Mouse (Mus musculus): ENCODE data around the gene Atf7. TPM values are rescaled to one million over a fixed set of nuclear protein-coding genes. Genes with fewer than 3 reads are reported as not detected.
"Not testable (repeated sequence)": the region's sequence is repeated elsewhere in the genome, so short reads cannot be mapped to it uniquely, and the experiment has no call there.

Gene Atf7
- polyA plus RNA-seq, 1 experiment from 2014 or later, result 9.8 TPM

DNA sequence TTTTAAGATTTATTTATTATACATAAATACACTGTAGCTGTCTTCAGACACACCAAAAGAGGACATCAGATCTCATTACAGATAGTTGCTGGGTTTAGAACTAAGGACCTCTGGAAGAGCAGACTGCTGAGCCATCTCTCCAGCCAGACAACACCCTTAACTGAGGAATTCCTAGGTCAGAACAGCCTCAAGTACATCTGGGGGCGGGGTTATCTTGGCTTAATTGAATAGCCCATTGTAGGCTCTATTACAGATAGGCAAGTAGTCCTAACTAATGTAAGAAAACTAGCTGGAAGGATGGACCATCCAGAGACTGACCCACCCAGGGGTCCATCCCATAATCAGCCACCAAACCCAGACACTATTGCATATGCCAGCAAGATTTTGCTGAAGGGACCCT, 16.7 kb downstream of the Atf7 start:
- not testable (repeated sequence) for DNase-seq (ENCODE audit: low spot score, missing footprints); H3K9ac ChIP-seq (ENCODE audit: low read length); H3K9me3 ChIP-seq (ENCODE audit: control insufficient read depth, low read length); H3K4me2 ChIP-seq; H3K36me3 ChIP-seq (ENCODE audit: control insufficient read depth, insufficient read depth, low read length); H3K27ac ChIP-seq (ENCODE audit: low read depth, low read length); H3K27me3 ChIP-seq (ENCODE audit: control insufficient read depth, insufficient read depth, low read length); ATAC-seq (ENCODE audit: low FRiP score); H3K4me3 ChIP-seq (ENCODE audit: low read depth, low read length); H3K4me1 ChIP-seq (ENCODE audit: control insufficient read depth, insufficient read depth, low read length)
- 65% methylated on average over 1 of the region's 1 CpGs for WGBS

GRCm38 (mm10) chr15:102593996-102594656, 31.1 kb downstream of the Atf7 start:
- WGBS, result 83% methylated on average over 8 of the region's 8 CpGs
- H3K4me3 ChIP-seq (ENCODE audit: low read depth, low read length), result no peak overlapping the region
- H3K27me3 ChIP-seq (ENCODE audit: control insufficient read depth, insufficient read depth, low read length), result no peaks in the 10 kb centered on the region
- H3K27ac ChIP-seq (ENCODE audit: low read depth, low read length), result no peak overlapping the region
- no peaks in the 10 kb centered on the region for H3K4me1 ChIP-seq (ENCODE audit: control insufficient read depth, insufficient read depth, low read length)
- no peaks in the 10 kb centered on the region for H3K36me3 ChIP-seq (ENCODE audit: control insufficient read depth, insufficient read depth, low read length)
- DNase-seq (ENCODE audit: low spot score, missing footprints) (no peak), ATAC-seq (ENCODE audit: low FRiP score) (no peak)
- H3K4me2 ChIP-seq, result no peak overlapping the region
- H3K9ac ChIP-seq (ENCODE audit: low read length), result no peak overlapping the region
- H3K9me3 ChIP-seq (ENCODE audit: control insufficient read depth, low read length), result no peaks in the 10 kb centered on the region

DNA sequence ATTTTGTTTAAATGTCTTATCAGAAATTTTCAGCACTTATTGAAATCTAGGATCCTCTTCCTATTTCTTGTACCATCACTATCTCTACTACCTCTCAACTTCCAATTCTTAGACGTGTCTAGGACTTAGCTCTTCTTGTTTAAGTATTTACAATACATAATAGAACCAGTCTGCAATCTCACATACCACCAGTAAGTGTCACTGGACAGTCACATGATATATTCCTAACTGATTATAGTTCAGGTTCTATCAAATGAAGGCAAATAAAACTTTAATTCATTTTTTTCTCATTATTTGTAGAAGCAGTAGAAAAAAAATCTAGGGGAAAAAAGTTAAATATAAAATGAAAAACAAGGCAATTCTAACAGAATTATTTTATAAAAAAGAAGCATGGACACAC, 32.6 kb downstream of the Atf7 start:
- no peak overlapping the region for H3K4me2 ChIP-seq
- no peak overlapping the region for H3K9ac ChIP-seq (ENCODE audit: low read length)
- H3K4me3 ChIP-seq (ENCODE audit: low read depth, low read length), result no peak overlapping the region
- peak; percentile 68 for DNase-seq (ENCODE audit: low spot score, missing footprints)
- 65% methylated on average over 1 of the region's 1 CpGs for WGBS
- H3K9me3 ChIP-seq (ENCODE audit: control insufficient read depth, low read length), result no peaks in the 10 kb centered on the region
- no peaks in the 10 kb centered on the region for H3K27me3 ChIP-seq (ENCODE audit: control insufficient read depth, insufficient read depth, low read length)
- no peak overlapping the region for H3K27ac ChIP-seq (ENCODE audit: low read depth, low read length)
- ATAC-seq (ENCODE audit: low FRiP score), result no peak
- H3K4me1 ChIP-seq (ENCODE audit: control insufficient read depth, insufficient read depth, low read length), result no peaks in the 10 kb centered on the region
- no peaks in the 10 kb centered on the region for H3K36me3 ChIP-seq (ENCODE audit: control insufficient read depth, insufficient read depth, low read length)

- H3K27ac ChIP-seq (ENCODE audit: low read depth, low read length), result no peak overlapping the region
- no peak overlapping the region for H3K4me2 ChIP-seq
- H3K4me1 ChIP-seq (ENCODE audit: control insufficient read depth, insufficient read depth, low read length), result peaks cover 3% of the 10 kb centered on the region; the same call in 1 of the 2 replicates
- H3K9ac ChIP-seq (ENCODE audit: low read length), result no peak overlapping the region
- no peak for ATAC-seq (ENCODE audit: low FRiP score)
- H3K9me3 ChIP-seq (ENCODE audit: control insufficient read depth, low read length), result no peaks in the 10 kb centered on the region
- 90% methylated on average over 1 of the region's 1 CpGs for WGBS
- no peaks in the 10 kb centered on the region for H3K27me3 ChIP-seq (ENCODE audit: control insufficient read depth, insufficient read depth, low read length)
- no peaks in the 10 kb centered on the region for H3K36me3 ChIP-seq (ENCODE audit: control insufficient read depth, insufficient read depth, low read length)
- no peak overlapping the region for H3K4me3 ChIP-seq (ENCODE audit: low read depth, low read length)
- DNase-seq (ENCODE audit: low spot score, missing footprints), result peak; percentile 78
These were observed 34.7 kb downstream of the Atf7 start for GRCm38 (mm10) chr15:102590567-102590966.

DNA sequence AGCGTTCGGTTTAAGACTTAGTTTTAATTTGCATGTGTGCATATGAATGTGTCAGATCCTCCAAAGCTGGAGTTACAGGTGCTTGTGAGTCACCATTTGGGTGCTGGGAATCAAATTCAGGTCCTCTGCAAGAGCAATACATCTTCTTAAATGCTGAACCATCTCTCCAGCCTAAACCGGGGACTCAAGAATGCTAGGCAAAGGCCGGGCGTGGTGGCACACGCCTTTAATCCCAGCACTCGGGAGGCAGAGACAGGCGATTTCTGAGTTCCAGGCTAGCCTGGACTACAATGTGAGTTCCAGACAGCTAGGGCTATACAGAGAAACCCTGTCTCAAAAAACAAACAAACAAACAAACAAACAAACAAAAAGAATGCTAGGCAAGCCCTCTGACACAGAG, 35.4 kb downstream of the Atf7 start:
- no peaks in the 10 kb centered on the region for H3K9me3 ChIP-seq (ENCODE audit: control insufficient read depth, low read length)
- H3K36me3 ChIP-seq (ENCODE audit: control insufficient read depth, insufficient read depth, low read length), result no peaks in the 10 kb centered on the region
- H3K27ac ChIP-seq (ENCODE audit: low read depth, low read length), result no peak overlapping the region
- H3K4me1 ChIP-seq (ENCODE audit: control insufficient read depth, insufficient read depth, low read length), result peaks cover 4% of the 10 kb centered on the region; the same call in 1 of the 2 replicates
- no peak for ATAC-seq (ENCODE audit: low FRiP score)
- DNase-seq (ENCODE audit: low spot score, missing footprints), result peak; percentile 23
- H3K27me3 ChIP-seq (ENCODE audit: control insufficient read depth, insufficient read depth, low read length), result no peaks in the 10 kb centered on the region
- no peak overlapping the region for H3K9ac ChIP-seq (ENCODE audit: low read length)
- H3K4me2 ChIP-seq, result no peak overlapping the region
- WGBS, result 92% methylated on average over 8 of the region's 8 CpGs
- H3K4me3 ChIP-seq (ENCODE audit: low read depth, low read length), result no peak overlapping the region

GRCm38 (mm10) chr15:102585501-102585900, 39.8 kb downstream of the Atf7 start:
- H3K27me3 ChIP-seq (ENCODE audit: control insufficient read depth, insufficient read depth, low read length), result no peaks in the 10 kb centered on the region
- no peaks in the 10 kb centered on the region for H3K36me3 ChIP-seq (ENCODE audit: control insufficient read depth, insufficient read depth, low read length)
- H3K4me3 ChIP-seq (ENCODE audit: low read depth, low read length), result no peak overlapping the region
- H3K4me2 ChIP-seq, result no peak overlapping the region
- H3K9ac ChIP-seq (ENCODE audit: low read length), result no peak overlapping the region
- H3K27ac ChIP-seq (ENCODE audit: low read depth, low read length), result peak overlapping the region; percentile 30; the same call in 1 of the 2 replicates
- WGBS, result 71% methylated on average over 5 of the region's 5 CpGs
- ATAC-seq (ENCODE audit: low FRiP score) (no peak), DNase-seq (ENCODE audit: low spot score, missing footprints) (peak; percentile 77)
- no peaks in the 10 kb centered on the region for H3K9me3 ChIP-seq (ENCODE audit: control insufficient read depth, low read length)
- H3K4me1 ChIP-seq (ENCODE audit: control insufficient read depth, insufficient read depth, low read length), result peaks cover 10% of the 10 kb centered on the region; the same call in 1 of the 2 replicates

DNA sequence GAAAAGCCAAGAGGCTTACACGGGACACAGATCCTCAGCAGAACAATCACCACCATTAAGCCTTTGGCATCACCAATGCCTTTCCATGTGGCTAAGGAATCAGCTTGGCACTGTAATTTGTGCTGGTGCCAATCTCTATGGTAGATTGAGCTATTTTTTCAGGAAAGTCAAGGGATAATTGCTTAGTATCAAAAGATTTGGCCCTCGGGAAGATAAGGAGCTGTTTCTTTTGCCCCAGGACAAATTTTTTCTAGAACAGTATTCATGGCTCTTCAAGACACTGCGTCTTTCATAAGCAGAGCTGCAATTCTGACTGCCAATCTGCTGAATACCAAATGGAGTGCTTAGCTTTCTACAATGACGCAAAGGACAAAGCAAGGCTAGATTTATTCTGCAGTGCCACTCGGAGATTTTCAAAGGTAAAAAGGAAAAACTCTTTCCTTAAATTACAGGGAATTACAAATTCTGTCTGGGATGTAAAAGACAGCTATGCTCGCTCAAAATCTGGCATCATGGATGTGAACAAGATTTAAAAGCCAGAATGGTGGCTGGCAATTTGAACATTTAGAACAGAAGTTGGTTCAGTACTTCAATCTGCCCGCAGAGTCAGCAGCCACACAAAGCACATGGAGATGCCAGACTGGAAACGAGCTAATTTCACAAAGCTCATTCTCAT, 41.4 kb downstream of the Atf7 start:
- Histone ChIP-seq H3K27ac (ENCODE audit: low read depth, low read length) (peak overlapping the region; percentile 55; the same call in 1 of the 2 replicates), H3K4me2 (no peak overlapping the region), H3K4me3 (ENCODE audit: low read depth, low read length) (no peak overlapping the region), H3K4me1 (ENCODE audit: control insufficient read depth, insufficient read depth, low read length) (peaks cover 10% of the 10 kb centered on the region; the same call in 1 of the 2 replicates), H3K9me3 (ENCODE audit: control insufficient read depth, low read length) (no peaks in the 10 kb centered on the region), H3K27me3 (ENCODE audit: control insufficient read depth, insufficient read depth, low read length) (no peaks in the 10 kb centered on the region), H3K9ac (ENCODE audit: low read length) (no peak overlapping the region; the same call in 1 of the 2 replicates), H3K36me3 (ENCODE audit: control insufficient read depth, insufficient read depth, low read length) (no peaks in the 10 kb centered on the region)
- ATAC-seq (ENCODE audit: low FRiP score) (no peak), DNase-seq (ENCODE audit: low spot score, missing footprints) (peak; percentile 86)
- 40% methylated on average over 8 of the region's 8 CpGs for WGBS

DNA sequence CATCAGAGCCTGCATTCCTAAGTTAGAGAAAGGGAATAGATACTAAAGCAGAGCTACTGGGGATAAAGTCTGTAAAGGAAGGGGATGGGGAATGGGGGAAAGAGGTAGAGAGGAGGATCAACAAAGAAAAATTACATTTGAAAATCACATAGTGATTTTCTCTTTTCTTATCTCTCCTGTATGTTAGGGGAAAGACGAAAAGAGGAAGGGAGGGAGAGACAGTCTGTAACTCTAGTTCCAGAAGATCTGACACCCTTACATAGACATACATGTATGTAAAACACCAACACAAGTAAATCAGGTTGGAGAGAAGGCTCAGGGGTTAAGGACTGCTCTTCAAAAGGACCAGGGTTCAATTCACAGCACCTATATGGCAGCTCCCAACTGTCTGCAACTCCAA, 44.1 kb downstream of the Atf7 start:
- ATAC-seq (ENCODE audit: low FRiP score) (no peak), DNase-seq (ENCODE audit: low spot score, missing footprints) (no peak)
- 100% methylated on average over 1 of the region's 1 CpGs for WGBS
- Histone ChIP-seq H3K4me3 (ENCODE audit: low read depth, low read length) (no peak overlapping the region), H3K9me3 (ENCODE audit: control insufficient read depth, low read length) (no peaks in the 10 kb centered on the region), H3K27ac (ENCODE audit: low read depth, low read length) (no peak overlapping the region), H3K4me1 (ENCODE audit: control insufficient read depth, insufficient read depth, low read length) (peaks cover 10% of the 10 kb centered on the region; the same call in 1 of the 2 replicates), H3K9ac (ENCODE audit: low read length) (no peak overlapping the region), H3K36me3 (ENCODE audit: control insufficient read depth, insufficient read depth, low read length) (no peaks in the 10 kb centered on the region), H3K4me2 (no peak overlapping the region), H3K27me3 (ENCODE audit: control insufficient read depth, insufficient read depth, low read length) (no peaks in the 10 kb centered on the region)

DNA sequence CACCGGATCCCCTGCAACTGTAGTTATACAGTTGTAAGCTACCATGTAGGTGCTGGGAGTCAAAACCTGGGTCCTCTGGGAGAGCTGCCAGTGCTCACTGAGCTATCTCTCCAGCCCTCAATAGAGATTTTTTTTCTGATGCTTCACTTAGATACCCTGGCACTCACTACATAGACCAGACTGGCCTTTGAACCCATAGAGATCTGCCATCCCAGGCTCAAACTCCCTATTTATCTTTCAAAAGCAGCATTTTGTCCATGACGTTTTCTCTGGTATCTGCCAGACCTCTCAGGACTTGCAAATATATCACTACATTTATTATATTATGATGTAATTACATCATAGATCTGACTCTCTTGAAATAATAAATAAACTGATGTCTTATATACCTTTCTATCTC, 46.9 kb downstream of the Atf7 start:
- WGBS, result 88% methylated on average over 2 of the region's 2 CpGs
- Histone ChIP-seq H3K9ac (ENCODE audit: low read length) (no peak overlapping the region), H3K4me1 (ENCODE audit: control insufficient read depth, insufficient read depth, low read length) (no peaks in the 10 kb centered on the region), H3K27ac (ENCODE audit: low read depth, low read length) (no peak overlapping the region), H3K4me3 (ENCODE audit: low read depth, low read length) (no peak overlapping the region), H3K4me2 (no peak overlapping the region), H3K27me3 (ENCODE audit: control insufficient read depth, insufficient read depth, low read length) (no peaks in the 10 kb centered on the region), H3K36me3 (ENCODE audit: control insufficient read depth, insufficient read depth, low read length) (no peaks in the 10 kb centered on the region), H3K9me3 (ENCODE audit: control insufficient read depth, low read length) (no peaks in the 10 kb centered on the region)
- DNase-seq (ENCODE audit: low spot score, missing footprints) (no peak), ATAC-seq (ENCODE audit: low FRiP score) (no peak)

All from midbrain, embryonic 11.5 days (tissue).